8 mouse cellular contexts compared by ENCODE assay signal in the genomic region with DNA sequence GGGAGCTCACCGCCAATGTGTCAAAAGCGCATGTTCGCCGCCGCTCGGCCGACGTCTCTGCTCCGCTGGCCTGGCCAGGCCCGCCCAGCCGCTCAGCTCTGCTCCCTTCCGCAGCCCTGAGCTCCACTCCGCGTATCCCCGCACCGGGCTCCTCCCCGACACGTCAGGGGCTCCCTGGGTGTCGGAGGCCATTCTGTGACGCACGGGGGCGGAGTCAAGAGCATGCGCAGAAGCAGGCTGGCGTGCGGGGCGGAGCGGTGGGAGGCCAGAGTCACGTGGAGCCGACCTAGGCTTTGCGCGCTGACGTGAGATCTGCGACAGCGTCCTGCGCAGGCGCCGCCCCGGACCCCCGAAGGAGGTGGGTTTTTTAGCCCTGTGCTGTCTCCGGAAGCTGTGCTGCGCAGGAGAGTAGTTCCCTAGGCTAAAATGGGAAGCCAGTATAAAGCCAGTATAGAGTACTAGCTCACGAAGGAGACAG. TPM values are rescaled to one million over a fixed set of nuclear protein-coding genes. Genes with fewer than 3 reads are reported as not detected.
A peak's percentile ranks its signal among the peaks of the same experiment; 100 is the strongest.
DNase-seq lines count a peak whose midpoint lies in the region; ATAC-seq lines count a peak whose summit lies in the region.

No protein-coding gene starts in this region.

- peak overlapping the region; percentile 92 for H3K27ac ChIP-seq in hindbrain, embryonic 16.5 days (ENCODE audit: low read depth, low read length)
- peak overlapping the region; percentile 81 for H3K27ac ChIP-seq in macrophage

- peaks cover 45% of the 10 kb centered on the region for H3K79me2 ChIP-seq in macrophage (ENCODE audit: inconsistent target)

- H3K4me3 ChIP-seq in hindbrain, embryonic 16.5 days (ENCODE audit: low read length): peak overlapping the region; percentile 73
- peak overlapping the region; percentile 84 for H3K4me3 ChIP-seq in macrophage (ENCODE audit: inconsistent target)

- H3K27me3 ChIP-seq in hindbrain, embryonic 16.5 days (replicated peaks; ENCODE audit: control insufficient read depth, insufficient read depth, low read length): no peaks in the 10 kb centered on the region

- peak; percentile 98 for DNase-seq in R1 (ENCODE audit: low read depth, low spot score)
- peak; percentile 100 for DNase-seq in cerebellum, postnatal 25 days
- DNase-seq in frontal cortex, postnatal 36 days (ENCODE audit: low spot score in 2 of 2): peak; percentile 99 to 100
- peak; percentile 100 for DNase-seq in left cerebral cortex, adult 18-20 months (ENCODE audit: low spot score in 2 of 2)
- DNase-seq in right cerebral cortex, adult 18-20 months: peak; percentile 100
- peak; percentile 99 for DNase-seq in urinary bladder, postnatal 10 days (ENCODE audit: low spot score)

- under 1% methylated on average over 40 of the region's 42 CpGs for WGBS in hindbrain, embryonic 16.5 days
- under 1% methylated on average over 37 of the region's 42 CpGs for WGBS in macrophage (ENCODE audit: missing documents)

- peak overlapping the region; percentile 90 for H3K9ac ChIP-seq in hindbrain, embryonic 16.5 days (ENCODE audit: low read depth, low read length)

- peak overlapping the region; percentile 87 for H3K4me2 ChIP-seq in hindbrain, embryonic 16.5 days (ENCODE audit: low read length)

- peak; percentile 99 for ATAC-seq in hindbrain, embryonic 16.5 days

- no peaks in the 10 kb centered on the region for H3K9me3 ChIP-seq in hindbrain, embryonic 16.5 days (ENCODE audit: control insufficient read depth, low read length)

- H3K4me1 ChIP-seq in hindbrain, embryonic 16.5 days (ENCODE audit: control insufficient read depth, insufficient read depth, low read depth, low read length): peaks cover 23% of the 10 kb centered on the region

- H3K36me3 ChIP-seq in hindbrain, embryonic 16.5 days (ENCODE audit: control insufficient read depth, insufficient read depth, low read length): no peaks in the 10 kb centered on the region
- no peaks in the 10 kb centered on the region for H3K36me3 ChIP-seq in macrophage (ENCODE audit: inconsistent target)

RNA-seq across cellular contexts. Expression of a gene that starts 18.7 kb away (rescaled TPM):
- 109 and 112 TPM in 2 replicates for polyA plus RNA-seq in hindbrain, embryonic 16.5 days (2015; fragmentation: Nextera tagmentation; extraction: Ambion mirVana)
- total RNA-seq in left cerebral cortex, adult 18-20 months (2021): 100 to 1,000 TPM; 110 to 127 TPM
- 100 to 1,000 TPM in 20 of 26 experiments, 10 to 100 TPM in 6; 82.6 to 322 (median 136) TPM for total RNA-seq in macrophage (2018; cell fraction: chromatin; rRNA removed)
- total RNA-seq in macrophage (2018; cell fraction: cytosol; rRNA removed): 100 to 1,000 TPM in 8 of 26 experiments, 10 to 100 TPM in 18; 56.9 to 134 (median 72.2) TPM
- 100 to 1,000 TPM in 15 of 26 experiments, 10 to 100 TPM in 11; 62.4 to 248 (median 110) TPM for total RNA-seq in macrophage (2018; cell fraction: nucleus; rRNA removed)
- polyA plus RNA-seq in macrophage (2018): 52.9 to 132 TPM (median 60.1 TPM) in 3 replicates

RNA-seq across cellular contexts. Expression of a gene that starts 35.4 kb away (rescaled TPM):
- polyA plus RNA-seq in hindbrain, embryonic 16.5 days (2015; fragmentation: Nextera tagmentation; extraction: Ambion mirVana): 0.04 TPM in 1 of 2 replicates, not detected in the other
- not detected for total RNA-seq in left cerebral cortex, adult 18-20 months (2021)
- total RNA-seq in macrophage (2018; cell fraction: chromatin; rRNA removed): not detected
- not detected for total RNA-seq in macrophage (2018; cell fraction: cytosol; rRNA removed)
- total RNA-seq in macrophage (2018; cell fraction: nucleus; rRNA removed): not detected
- not detected in 3 replicates for polyA plus RNA-seq in macrophage (2018)

RNA-seq across cellular contexts. Expression of a gene that starts 48.4 kb away (rescaled TPM):
- 487 and 500 TPM in 2 replicates for polyA plus RNA-seq in hindbrain, embryonic 16.5 days (2015; fragmentation: Nextera tagmentation; extraction: Ambion mirVana)
- 100 to 1,000 TPM; 894 to 903 TPM for total RNA-seq in left cerebral cortex, adult 18-20 months (2021)
- 100 to 1,000 TPM in 1 of 26 experiments, 10 to 100 TPM in 25; 26.0 to 302 (median 43.7) TPM for total RNA-seq in macrophage (2018; cell fraction: chromatin; rRNA removed)
- 1,000 to 10,000 TPM in 18 of 26 experiments, 100 to 1,000 TPM in 8; 842 to 2,674 (median 1,214) TPM for total RNA-seq in macrophage (2018; cell fraction: cytosol; rRNA removed)
- 100 to 1,000 TPM in 25 of 26 experiments, 10 to 100 TPM in 1; 73.4 to 245 (median 147) TPM for total RNA-seq in macrophage (2018; cell fraction: nucleus; rRNA removed)
- polyA plus RNA-seq in macrophage (2018): 1,656 to 2,144 TPM (median 1,836 TPM) in 3 replicates

Comparison
In these comparisons a context has a peak if more than half of its experiments do, and no peak if none do; other contexts are left out.
1. Peak in every context shown above with its lines: DNase-seq, ATAC-seq, H3K4me3 ChIP-seq and H3K27ac ChIP-seq.